Mouse (Mus musculus) G1E (cell line): ENCODE measurements around the gene Tax1bp3.

Experiments used
- CTCF ChIP-seq: IDR thresholded peaks from 2 replicates; pipeline ENCODE4 v1.5.1; 2012; ENCODE audit warnings: low read depth, low read length, inconsistent platforms, mixed read lengths
- GATA1 ChIP-seq: IDR thresholded peaks from 2 replicates; pipeline ENCODE4 v1.6.1; 2012; ENCODE audit warnings: borderline replicate concordance, low read length, inconsistent platforms, mixed read lengths
- GATA2 ChIP-seq: IDR thresholded peaks from 2 replicates; pipeline ENCODE4 v1.6.1; 2012; ENCODE audit warnings: low read depth, low read length, inconsistent platforms, borderline replicate concordance
- POLR2AphosphoS5 ChIP-seq: IDR thresholded peaks from 2 replicates; pipeline ENCODE4 v1.6.1; 2012; ENCODE audit warnings: low read depth, low read length, inconsistent platforms; ENCODE audit not compliant: insufficient replicate concordance
- TAL1 ChIP-seq: conservative IDR thresholded peaks from 2 replicates; pipeline ENCODE4 v1.6.1; 2012; ENCODE audit warnings: low read depth, low read length, inconsistent platforms, mixed read lengths

GRCm38 (mm10) chr11:73169231-73169630 lies 7.7 kb upstream of the Tax1bp3 start:
- TF ChIP-seq CTCF (peak; percentile 73), GATA1 (no peak), POLR2AphosphoS5 (no peak), TAL1 (no peak), GATA2 (no peak)
